Mouse (Mus musculus): ENCODE results near the gene Gm8206. TPM values are rescaled to one million over a fixed set of nuclear protein-coding genes. Genes with fewer than 3 reads are reported as not detected.
"Not testable (repeated sequence)": the region's sequence is repeated elsewhere in the genome, so short reads cannot be mapped to it uniquely, and the experiment has no call there.

Gm8206 gene
- not detected for total RNA-seq (2021)

GRCm38 (mm10) chr14:6093842-6094241 lies at the start of gene Gm8206:
Gene Gm8206 (minus strand): TSS chr14:6093942.
- intact Hi-C loops (cut with DNase I); DNase-seq (ENCODE audit: low spot score): not testable (repeated sequence)

- intact Hi-C loops (cut with DNase I); DNase-seq (ENCODE audit: low spot score): not testable (repeated sequence)
Measured at GRCm38 (mm10) chr14:6125707-6126106, 32.0 kb upstream of the Gm8206 start, which contains the start of gene Gm3476. Gene Gm3476 (minus strand): TSS chr14:6125807.

- peak; percentile 14 for DNase-seq (ENCODE audit: low spot score)
- intact Hi-C loops (cut with DNase I), result not testable (repeated sequence)
Measured at GRCm38 (mm10) chr14:6108272-6108925, 14.7 kb upstream of the Gm8206 start, which contains the start of gene Gm3468. Gene Gm3468 (minus strand): TSS chr14:6108665.

- intact Hi-C loops (cut with DNase I), result not testable (repeated sequence)
Measured at GRCm38 (mm10) chr14:6107500-6107899, 13.8 kb upstream of the Gm8206 start.

GRCm38 (mm10) chr14:6058167-6058566 lies 35.6 kb downstream of the Gm8206 start, which contains the start of gene Gm6337:
Gene Gm6337 (minus strand): TSS chr14:6058267.
- DNase-seq (ENCODE audit: low spot score); intact Hi-C loops (cut with DNase I): not testable (repeated sequence)

More at GRCm38 (mm10) chr14:6107500-6107899, 13.8 kb upstream of the Gm8206 start:
- DNase-seq (ENCODE audit: low spot score), result not testable (repeated sequence)

GRCm38 (mm10) chr14:5987136-5987535 lies 106.6 kb downstream of the Gm8206 start:
- peak; percentile 13 for DNase-seq (ENCODE audit: low spot score)
- intact Hi-C loops (cut with DNase I), result not testable (repeated sequence)

- DNase-seq (ENCODE audit: low spot score); intact Hi-C loops (cut with DNase I): not testable (repeated sequence)
Measured at GRCm38 (mm10) chr14:5979037-5979436, 114.7 kb downstream of the Gm8206 start, which contains the start of gene Gm3453. Gene Gm3453 (minus strand): TSS chr14:5979137.

Other genes starting within 250 kb of the Gm8206 start
- under 1 TPM in 1 of 2 experiments, not detected in 1; 0.42 TPM for gene Gm8237, start 213.6 kb downstream of the Gm8206 start, total RNA-seq (2021)
- gene Gm3248, start 132.2 kb downstream of the Gm8206 start, total RNA-seq (2021), result under 1 TPM; 0.13 to 0.25 TPM
- gene Gm3453, start 114.8 kb downstream of the Gm8206 start, total RNA-seq (2021), result not detected
- not detected for gene Gm6337, start 35.7 kb downstream of the Gm8206 start, total RNA-seq (2021)
- gene Gm3468, start 14.7 kb upstream of the Gm8206 start, total RNA-seq (2021), result under 1 TPM in 1 of 2 experiments, not detected in 1; 0.16 TPM
- gene Gm3476, start 31.9 kb upstream of the Gm8206 start, total RNA-seq (2021), result not detected
- gene Gm21560, start 125.3 kb upstream of the Gm8206 start, total RNA-seq (2021), result under 1 TPM; 0.26 to 0.31 TPM
- under 1 TPM; 0.17 to 0.34 TPM for gene Gm3411, start 193.3 kb upstream of the Gm8206 start, total RNA-seq (2021)
- gene Gm21103, start 210.9 kb upstream of the Gm8206 start, total RNA-seq (2021), result not detected
- not detected for gene Gm3618, start 249.7 kb upstream of the Gm8206 start, total RNA-seq (2021)

Data from heart, postnatal 25 days (tissue).